Mouse (Mus musculus) hindbrain, embryonic 14.5 days (tissue): ENCODE measurements around the gene Rabep2. TPM values are rescaled to one million over a fixed set of nuclear protein-coding genes. Genes with fewer than 3 reads are reported as not detected.

Experiments used
- ATAC-seq: fragments of 200-750 bp; cut with Nextera tagmentation; 2 replicates; pipeline ENCODE4 v1.8.0; 2017; ENCODE audit warnings: moderate number of reproducible peaks, mild to moderate bottlenecking, moderate TSS enrichment, moderate library complexity; ENCODE audit not compliant: low FRiP score
- DNase-seq: peaks from one replicate; pipeline ENCODE4 v3.0.0-alpha.2; 2015; ENCODE audit warnings: low spot score
- H3K27ac ChIP-seq: fragments of 300-500 bp; sonication (generic); 2 replicates; pipeline ENCODE4 v1.5.1; 2014; ENCODE audit warnings: mild to moderate bottlenecking, moderate library complexity
- H3K27me3 ChIP-seq: fragments of 300-500 bp; sonication (generic); 2 replicates; pipeline ENCODE4 v1.6.1; 2014; ENCODE audit warnings: mild to moderate bottlenecking, low read length, mixed read lengths; ENCODE audit not compliant: control insufficient read depth, insufficient read depth
- H3K36me3 ChIP-seq: fragments of 300-500 bp; sonication (generic); replicated peaks from 2 replicates; pipeline ENCODE4 v1.6.1; 2014; ENCODE audit not compliant: control insufficient read depth, insufficient read depth
- H3K4me1 ChIP-seq: fragments of 300-500 bp; sonication (generic); replicated peaks from 2 replicates; pipeline ENCODE4 v1.6.1; 2014; ENCODE audit warnings: antibody characterized with exemption, low read length, mixed read lengths; ENCODE audit not compliant: control insufficient read depth, insufficient read depth
- H3K4me2 ChIP-seq: fragments of 300-500 bp; sonication (generic); replicated peaks from 2 replicates; pipeline ENCODE4 v1.6.1; 2014; ENCODE audit warnings: mild to moderate bottlenecking, moderate library complexity
- H3K4me3 ChIP-seq: fragments of 300-500 bp; sonication (generic); replicated peaks from 2 replicates; pipeline ENCODE4 v1.5.1; 2014; ENCODE audit warnings: mild to moderate bottlenecking, low read length
- H3K9ac ChIP-seq: fragments of 300-500 bp; sonication (generic); 2 replicates; pipeline ENCODE4 v1.6.1; 2014
- H3K9me3 ChIP-seq: fragments of 300-500 bp; sonication (generic); 2 replicates; pipeline ENCODE4 v1.6.1; 2016; ENCODE audit warnings: low read length; ENCODE audit not compliant: control insufficient read depth
- whole genome bisulfite sequencing: fragments of 180-500 bp; shearing (Covaris S2); extraction: QIAGEN DNeasy Blood & Tissue Kit; methylation state at CpG from one replicate; pipeline ENCODE4 v1.1.7; 2014; 5-methylcytosine and 5-hydroxymethylcytosine counted together
- polyA plus RNA-seq: library from polyadenylated mRNA; unstranded; fragments of >200 nt; fragmentation: Nextera tagmentation; extraction: Ambion mirVana; gene quantifications from 2 replicates; pipeline ENCODE4 v1.2.1, GENCODE M21; 2014

Rabep2 gene
- polyA plus RNA-seq, 1 experiment from 2014 or later: 20.2 TPM

GRCm38 (mm10) chr7:126458225-126458624 is 29.7 kb downstream of the Rabep2 start:
- Histone ChIP-seq H3K4me2 (no peak overlapping the region), H3K9me3 (no peaks in the 10 kb centered on the region), H3K4me1 (no peaks in the 10 kb centered on the region), H3K4me3 (no peak overlapping the region), H3K36me3 (no peaks in the 10 kb centered on the region), H3K27me3 (no peaks in the 10 kb centered on the region), H3K27ac (no peak overlapping the region), H3K9ac (no peak overlapping the region)
- ATAC-seq: no peak
- WGBS: 75% methylated on average over 5 of the region's 5 CpGs
- no peak for DNase-seq

GRCm38 (mm10) chr7:126458844-126459618 is 30.5 kb downstream of the Rabep2 start:
- Histone ChIP-seq H3K27me3 (no peaks in the 10 kb centered on the region), H3K27ac (no peak overlapping the region), H3K36me3 (no peaks in the 10 kb centered on the region), H3K9me3 (no peaks in the 10 kb centered on the region), H3K4me2 (no peak overlapping the region), H3K4me3 (no peak overlapping the region), H3K4me1 (no peaks in the 10 kb centered on the region), H3K9ac (no peak overlapping the region)
- ATAC-seq: no peak
- no peak for DNase-seq
- 87% methylated on average over 11 of the region's 11 CpGs for WGBS

DNA sequence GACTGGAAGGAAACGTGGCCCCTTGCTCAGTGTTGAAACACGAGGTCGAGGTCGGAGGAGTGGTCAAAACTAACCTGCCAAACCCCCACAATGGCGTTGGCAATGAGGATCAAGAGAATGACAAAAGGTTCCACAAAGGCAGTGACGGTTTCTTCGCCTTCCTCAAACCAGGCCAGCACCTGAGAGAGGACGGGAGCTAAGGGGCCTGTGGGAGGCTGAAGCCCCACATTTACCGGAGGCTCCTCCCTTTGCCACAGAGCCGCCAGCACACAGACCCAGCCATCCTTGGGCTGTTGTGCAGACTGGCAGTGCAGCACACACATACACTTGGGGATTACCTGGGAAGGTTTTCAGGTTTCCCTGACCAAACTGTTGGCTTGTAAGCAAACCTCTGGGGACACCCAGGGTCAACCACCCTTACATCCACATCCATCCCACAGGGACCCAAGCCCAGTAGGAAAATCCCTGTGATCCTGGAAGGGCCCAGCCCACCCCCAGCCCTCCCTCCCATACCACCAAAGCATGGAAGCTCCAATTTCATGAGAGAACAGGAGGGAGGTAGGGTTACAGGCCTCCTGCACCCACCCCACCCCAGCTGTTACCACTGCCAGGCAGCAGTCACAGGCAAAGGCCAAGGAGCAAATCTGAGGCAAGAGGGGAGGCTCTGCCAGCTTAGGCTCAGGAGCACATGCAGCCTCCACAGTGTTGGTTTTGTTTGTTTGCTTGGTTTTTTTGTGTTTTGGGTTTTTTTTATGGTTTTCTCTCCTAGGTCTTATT is 32.3 kb downstream of the Rabep2 start:
- Histone ChIP-seq H3K36me3 (no peaks in the 10 kb centered on the region; the same call in 1 of the 2 replicates), H3K9ac (no peak overlapping the region), H3K4me2 (no peak overlapping the region), H3K27me3 (no peaks in the 10 kb centered on the region), H3K4me1 (no peaks in the 10 kb centered on the region), H3K27ac (no peak overlapping the region), H3K4me3 (no peak overlapping the region), H3K9me3 (no peaks in the 10 kb centered on the region)
- ATAC-seq (no peak), DNase-seq (no peak)
- 55% methylated on average over 10 of the region's 10 CpGs for WGBS

DNA sequence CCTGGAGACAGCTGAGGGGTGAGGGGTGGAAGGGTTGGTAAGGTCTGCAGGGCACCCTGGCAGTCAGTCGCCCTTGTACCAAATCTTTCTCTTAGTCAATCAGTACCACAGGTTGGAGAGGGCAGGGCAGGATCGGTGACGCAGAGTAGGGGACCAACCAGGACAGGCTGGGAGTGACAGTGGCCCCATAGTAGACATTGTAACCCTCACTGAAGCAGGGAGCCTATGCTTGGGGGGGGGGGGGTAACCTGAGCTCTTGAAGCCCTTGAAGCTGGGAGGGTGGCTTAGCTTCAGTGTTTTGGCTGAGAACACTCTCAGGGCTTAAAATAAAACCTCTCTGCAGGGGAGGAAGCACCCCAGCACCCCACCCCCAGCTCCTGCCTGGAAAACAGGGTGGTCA is 33.1 kb downstream of the Rabep2 start:
- H3K4me2 ChIP-seq: no peak overlapping the region
- H3K4me1 ChIP-seq: no peaks in the 10 kb centered on the region
- no peak overlapping the region for H3K4me3 ChIP-seq
- 69% methylated on average over 3 of the region's 3 CpGs for WGBS
- no peak overlapping the region for H3K27ac ChIP-seq
- no peaks in the 10 kb centered on the region for H3K27me3 ChIP-seq
- H3K9ac ChIP-seq: no peak overlapping the region
- DNase-seq (no peak), ATAC-seq (no peak)
- H3K9me3 ChIP-seq: no peaks in the 10 kb centered on the region
- peaks cover 6% of the 10 kb centered on the region for H3K36me3 ChIP-seq

DNA sequence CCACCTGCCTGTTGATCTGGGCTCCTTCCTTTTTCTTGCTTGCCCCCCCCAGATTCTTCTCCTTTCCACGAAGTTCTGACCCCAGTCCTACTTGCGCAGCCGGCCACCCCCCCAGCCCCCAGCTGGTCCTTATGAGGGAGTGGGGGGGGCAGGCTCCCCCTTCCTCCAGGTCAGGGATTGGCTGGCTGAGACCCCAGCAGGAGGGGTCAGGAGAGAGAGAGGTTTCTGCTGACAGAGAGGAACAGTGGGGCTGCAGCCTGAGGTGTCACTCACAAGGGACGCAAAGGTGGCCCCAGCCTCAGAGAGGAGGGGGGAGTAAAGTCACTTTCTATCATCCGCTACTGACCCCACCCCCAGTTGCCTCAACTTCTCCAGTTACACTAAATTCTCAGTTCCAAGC is 34.4 kb downstream of the Rabep2 start, which contains the start of gene Atp2a1:
TSS of gene Atp2a1 (minus strand) at position 105 of the 400 bp plus-strand sequence.
- no peak within 1 kb of the TSS for H3K4me3 ChIP-seq
- H3K27ac ChIP-seq: no peak within 1 kb of the TSS
- H3K36me3 ChIP-seq: peaks cover 20% of the 10 kb centered on the region
- no peaks in the 10 kb centered on the region for H3K27me3 ChIP-seq
- no peak within 1 kb of the TSS for H3K9ac ChIP-seq
- H3K4me1 ChIP-seq: no peaks in the 10 kb centered on the region
- no peaks in the 10 kb centered on the region for H3K9me3 ChIP-seq
- 51% methylated on average over 5 of the region's 5 CpGs for WGBS
- no peak for DNase-seq
- no peak within 1 kb of the TSS for H3K4me2 ChIP-seq
- ATAC-seq: no peak

- DNase-seq: no peak
- H3K4me2 ChIP-seq: no peak overlapping the region
- H3K4me3 ChIP-seq: no peak overlapping the region
- peaks cover 25% of the 10 kb centered on the region for H3K36me3 ChIP-seq
- no peaks in the 10 kb centered on the region for H3K27me3 ChIP-seq
- no peak overlapping the region for H3K27ac ChIP-seq
- no peaks in the 10 kb centered on the region for H3K9me3 ChIP-seq
- WGBS: 74% methylated on average over 4 of the region's 4 CpGs
- H3K9ac ChIP-seq: no peak overlapping the region
- H3K4me1 ChIP-seq: no peaks in the 10 kb centered on the region
- no peak for ATAC-seq
These were observed 35.0 kb downstream of the Rabep2 start for GRCm38 (mm10) chr7:126463547-126463946.

- Histone ChIP-seq H3K27me3 (no peaks in the 10 kb centered on the region), H3K4me1 (no peaks in the 10 kb centered on the region), H3K9ac (no peak overlapping the region), H3K36me3 (peaks cover 31% of the 10 kb centered on the region), H3K9me3 (no peaks in the 10 kb centered on the region), H3K27ac (no peak overlapping the region), H3K4me2 (no peak overlapping the region), H3K4me3 (no peak overlapping the region)
- 65% methylated on average over 4 of the region's 4 CpGs for WGBS
- no peak for ATAC-seq
- DNase-seq: no peak
These were observed 35.6 kb downstream of the Rabep2 start for GRCm38 (mm10) chr7:126464121-126464520.

DNA sequence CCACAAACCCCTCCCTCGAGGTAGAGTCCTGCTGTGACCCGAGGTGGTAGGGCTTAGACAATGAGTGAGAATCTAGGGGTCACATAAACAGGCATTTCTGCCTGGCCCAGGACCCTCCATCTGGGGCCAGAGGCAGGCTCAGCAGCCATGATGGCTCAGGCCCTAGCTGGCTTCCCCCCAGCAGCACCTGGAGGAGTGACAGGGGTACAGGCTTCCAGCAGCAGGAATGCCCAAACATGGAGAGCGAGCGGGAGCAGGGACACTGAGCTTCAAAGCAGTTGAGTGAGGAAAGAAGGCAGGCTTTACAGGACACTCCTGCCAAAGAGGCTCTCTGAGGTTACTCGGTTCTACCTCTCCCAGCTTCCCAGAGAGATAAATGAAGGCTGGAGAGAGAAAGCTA is 36.3 kb downstream of the Rabep2 start:
- 47% methylated on average over 5 of the region's 5 CpGs for WGBS

DNA sequence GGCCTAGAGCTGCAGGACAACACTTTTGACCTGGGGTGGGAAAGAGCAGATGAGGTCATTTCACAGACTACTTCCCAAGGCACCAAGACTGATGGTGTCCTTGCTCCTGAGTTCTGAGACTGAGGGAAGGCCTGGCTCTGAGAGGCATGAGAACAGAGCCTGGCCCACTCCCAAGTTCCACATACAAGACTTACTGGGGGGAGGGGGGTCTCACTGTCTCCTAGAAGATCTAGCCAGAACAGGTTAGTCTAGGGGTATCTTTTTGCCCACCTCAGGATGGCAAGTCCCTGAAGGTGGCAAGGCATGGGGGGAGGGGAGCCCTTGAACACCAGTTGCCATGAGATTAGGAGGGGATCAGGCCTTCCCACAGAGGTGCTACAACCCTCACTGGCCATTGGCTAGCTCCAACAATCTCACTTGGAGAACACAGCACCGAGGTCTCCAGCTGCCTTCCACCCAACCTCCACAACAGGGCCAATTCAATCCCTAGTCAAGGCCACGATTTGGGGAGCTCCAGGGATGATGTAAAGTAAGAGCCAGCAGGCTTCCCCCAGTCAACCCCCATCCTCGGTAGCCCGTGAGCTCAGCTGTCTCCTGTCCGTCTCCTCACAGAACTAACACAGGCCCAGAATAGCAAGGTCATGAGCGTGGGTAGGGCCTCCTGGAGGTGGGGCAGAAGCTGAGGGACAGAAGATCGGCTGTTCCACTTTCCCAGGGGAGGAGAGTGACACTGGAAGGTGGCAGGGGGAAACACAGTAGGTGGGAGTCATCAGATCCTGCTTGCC is 36.9 kb downstream of the Rabep2 start:
- no peak overlapping the region for H3K9ac ChIP-seq
- H3K4me3 ChIP-seq: no peak overlapping the region
- H3K9me3 ChIP-seq: no peaks in the 10 kb centered on the region
- H3K4me2 ChIP-seq: no peak overlapping the region
- WGBS: 66% methylated on average over 7 of the region's 7 CpGs
- H3K4me1 ChIP-seq: no peaks in the 10 kb centered on the region
- ATAC-seq: no peak
- no peak overlapping the region for H3K27ac ChIP-seq
- peaks cover 43% of the 10 kb centered on the region for H3K36me3 ChIP-seq
- H3K27me3 ChIP-seq: no peaks in the 10 kb centered on the region
- DNase-seq: no peak

More for the DNA sequence above, 36.3 kb downstream of the Rabep2 start:
- Histone ChIP-seq H3K9me3 (no peaks in the 10 kb centered on the region), H3K27ac (no peak overlapping the region), H3K4me3 (no peak overlapping the region), H3K27me3 (no peaks in the 10 kb centered on the region), H3K36me3 (peaks cover 37% of the 10 kb centered on the region), H3K4me1 (no peaks in the 10 kb centered on the region), H3K4me2 (no peak overlapping the region), H3K9ac (no peak overlapping the region)
- DNase-seq (no peak), ATAC-seq (no peak)
